Mouse (Mus musculus) ES-E14 (cell line): ENCODE data around the gene Slc9a9.

ENCODE experiments used
- CHD2 ChIP-seq: IDR thresholded peaks from 2 replicates; pipeline ENCODE4 v1.6.1; 2014; ENCODE audit warnings: mild to moderate bottlenecking, low read depth, low read length, inconsistent platforms
- HCFC1 ChIP-seq: IDR thresholded peaks from 2 replicates; pipeline ENCODE4 v1.6.1; 2012; ENCODE audit warnings: low read length, inconsistent platforms, borderline replicate concordance; ENCODE audit not compliant: insufficient read depth
- ZNF384 ChIP-seq: IDR thresholded peaks from 2 replicates; pipeline ENCODE4 v1.6.1; 2012; ENCODE audit warnings: low read depth, low read length, inconsistent platforms

DNA sequence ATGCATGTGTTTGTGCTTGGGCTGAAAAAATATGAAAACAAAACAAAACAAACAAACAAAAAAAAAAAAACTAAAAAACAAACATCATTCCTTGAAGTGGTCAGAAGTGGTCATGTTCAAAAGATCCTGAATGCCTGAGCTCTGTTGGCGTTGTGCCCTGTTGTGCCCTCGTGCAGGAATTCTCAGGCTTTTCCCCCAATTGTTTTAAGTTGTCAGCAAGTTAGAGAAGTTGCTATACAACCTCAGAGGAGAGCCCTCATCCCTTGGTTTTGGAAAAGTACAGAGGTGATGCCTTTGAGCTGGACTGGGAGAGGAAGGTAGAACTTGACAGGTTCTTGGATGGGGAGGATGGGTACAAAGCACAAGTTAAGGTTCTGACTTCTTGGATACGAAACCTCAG, 480.9 kb downstream of the Slc9a9 start:
- TF ChIP-seq CHD2 (no peak), ZNF384 (no peak), HCFC1 (no peak)
